Mouse (Mus musculus) forebrain, postnatal 0 days (tissue): Measurements from ENCODE around the gene Dap. TPM values are rescaled to one million over a fixed set of nuclear protein-coding genes. Genes with fewer than 3 reads are reported as not detected.
A peak's percentile ranks its signal among the peaks of the same experiment; 100 is the strongest.

Experiments
- ATAC-seq: fragments of 200-750 bp; cut with Nextera tagmentation; 2 replicates; pipeline ENCODE4 v1.8.0; 2017; ENCODE audit warnings: mild to moderate bottlenecking, moderate library complexity
- DNase-seq: peaks from one replicate; pipeline ENCODE4 v3.0.0-alpha.2; 2015
- H3K27ac ChIP-seq: fragments of 300-500 bp; sonication (generic); 2 replicates; pipeline ENCODE4 v1.5.1; 2014; ENCODE audit warnings: low read depth, mild to moderate bottlenecking, antibody characterized with exemption, low read length, moderate library complexity, mixed read lengths
- H3K27me3 ChIP-seq: fragments of 300-500 bp; sonication (generic); 2 replicates; pipeline ENCODE4 v1.6.1; 2014; ENCODE audit warnings: mild to moderate bottlenecking, low read length, mixed read lengths; ENCODE audit not compliant: insufficient read depth
- H3K36me3 ChIP-seq: fragments of 300-500 bp; sonication (generic); 2 replicates; pipeline ENCODE4 v1.6.1; 2014; ENCODE audit warnings: mild to moderate bottlenecking, moderate library complexity; ENCODE audit not compliant: insufficient read depth
- H3K4me1 ChIP-seq: fragments of 300-500 bp; sonication (generic); 2 replicates; pipeline ENCODE4 v1.6.1; 2014; ENCODE audit warnings: antibody characterized with exemption; ENCODE audit not compliant: insufficient read depth
- H3K4me2 ChIP-seq: fragments of 300-500 bp; sonication (generic); 2 replicates; pipeline ENCODE4 v1.6.1; 2014; ENCODE audit warnings: low read depth, mild to moderate bottlenecking, moderate library complexity
- H3K4me3 ChIP-seq: fragments of 300-500 bp; sonication (generic); 2 replicates; pipeline ENCODE4 v1.5.1; 2014; ENCODE audit warnings: low read depth, low read length, mixed read lengths
- H3K9ac ChIP-seq: fragments of 300-500 bp; sonication (generic); 2 replicates; pipeline ENCODE4 v1.6.1; 2014; ENCODE audit warnings: mild to moderate bottlenecking
- H3K9me3 ChIP-seq: fragments of 300-500 bp; sonication (generic); 2 replicates; pipeline ENCODE4 v1.6.1; 2016; ENCODE audit warnings: low read length
- CTCF ChIP-seq: sonication (generic); IDR thresholded peaks from 2 replicates; pipeline ENCODE4 v1.5.1; 2016; ENCODE audit warnings: antibody characterized with exemption, control low read depth, low read depth
- WGBS: fragments of 180-500 bp; shearing (Covaris S2); extraction: QIAGEN DNeasy Blood & Tissue Kit; methylation state at CpG from one replicate; pipeline ENCODE4 v1.1.7; 2014; 5-methylcytosine and 5-hydroxymethylcytosine counted together
- polyA plus RNA-seq: library from polyadenylated mRNA; unstranded; fragments of >200 nt; fragmentation: Nextera tagmentation; extraction: Ambion mirVana; gene quantifications from 2 replicates; pipeline ENCODE4 v1.2.1, GENCODE M21; 2015
- total RNA-seq: library from RNA; depleted of rRNA; stranded (reverse); fragments of >200 nt; gene quantifications from 2 replicates; pipeline ENCODE4 v1.2.3, GENCODE M21; 2014

The Dap gene
- total and polyA plus RNA-seq, 2 experiments from 2014 or later = 16.1 to 22.6 TPM

DNA sequence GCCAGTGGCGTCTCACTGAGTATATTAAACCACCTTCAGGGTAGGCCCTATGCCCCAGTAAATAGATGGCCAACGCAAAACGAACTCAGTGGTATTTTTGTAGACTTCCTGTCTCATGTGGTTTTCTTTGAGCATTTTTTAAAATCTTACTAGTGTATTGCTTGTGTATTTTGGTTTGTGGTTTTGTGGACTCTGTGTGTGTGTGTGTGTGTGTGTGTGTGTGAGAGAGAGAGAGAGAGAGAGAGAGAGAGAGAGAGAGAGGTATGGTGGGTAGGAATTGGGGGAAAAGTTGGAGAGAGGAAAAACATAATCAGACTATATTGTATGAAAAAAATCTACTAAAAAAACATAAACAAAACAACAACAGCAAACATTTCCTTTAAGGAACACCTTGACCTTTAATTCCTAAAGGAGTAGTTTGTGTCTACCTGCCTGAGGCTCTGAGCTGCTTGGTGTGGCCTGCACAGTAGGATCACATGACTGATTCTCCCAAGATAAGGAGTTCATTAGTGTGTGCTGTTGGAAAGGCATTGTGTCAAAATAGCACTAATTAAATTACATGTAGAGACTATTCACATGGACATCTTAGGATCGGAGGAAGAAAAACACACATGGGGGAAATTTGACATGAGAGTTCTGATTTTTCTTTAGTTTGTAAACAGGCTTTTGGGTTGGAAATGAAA is 1.7 kb downstream of the Dap start:
- Histone ChIP-seq H3K4me2 (no peak overlapping the region; the same call in 1 of the 2 replicates), H3K4me3 (no peak overlapping the region), H3K27me3 (no peaks in the 10 kb centered on the region), H3K36me3 (no peaks in the 10 kb centered on the region), H3K9ac (no peak overlapping the region), H3K27ac (no peak overlapping the region), H3K9me3 (no peaks in the 10 kb centered on the region), H3K4me1 (peaks cover 3% of the 10 kb centered on the region; the same call in 1 of the 2 replicates)
- WGBS = 78% methylated on average over 4 of the region's 4 CpGs
- no peak for DNase-seq
- TF ChIP-seq CTCF = no peak
- no peak for ATAC-seq

GRCm38 (mm10) chr15:31226464-31226863 is 2.4 kb downstream of the Dap start:
- Histone ChIP-seq H3K9ac (no peak overlapping the region), H3K4me2 (no peak overlapping the region), H3K4me1 (peaks cover 3% of the 10 kb centered on the region; the same call in 1 of the 2 replicates), H3K4me3 (no peak overlapping the region), H3K36me3 (no peaks in the 10 kb centered on the region), H3K27ac (no peak overlapping the region), H3K9me3 (no peaks in the 10 kb centered on the region), H3K27me3 (no peaks in the 10 kb centered on the region)
- no peak for DNase-seq
- no peak for ATAC-seq
- TF ChIP-seq CTCF = 0 out of 2 replicates have a peak, but pooled peaks have one; percentile 11
- WGBS = 81% methylated on average over 6 of the region's 6 CpGs

- 95% methylated on average over 8 of the region's 8 CpGs for WGBS
- Histone ChIP-seq H3K36me3 (no peaks in the 10 kb centered on the region), H3K9me3 (no peaks in the 10 kb centered on the region), H3K4me1 (peaks cover 3% of the 10 kb centered on the region; the same call in 1 of the 2 replicates), H3K4me3 (no peak overlapping the region), H3K27me3 (no peaks in the 10 kb centered on the region), H3K9ac (no peak overlapping the region), H3K27ac (no peak overlapping the region), H3K4me2 (no peak overlapping the region)
- no peak for TF ChIP-seq CTCF
- DNase-seq (no peak), ATAC-seq (no peak)
These were observed 3.7 kb downstream of the Dap start for GRCm38 (mm10) chr15:31227793-31228192.

DNA sequence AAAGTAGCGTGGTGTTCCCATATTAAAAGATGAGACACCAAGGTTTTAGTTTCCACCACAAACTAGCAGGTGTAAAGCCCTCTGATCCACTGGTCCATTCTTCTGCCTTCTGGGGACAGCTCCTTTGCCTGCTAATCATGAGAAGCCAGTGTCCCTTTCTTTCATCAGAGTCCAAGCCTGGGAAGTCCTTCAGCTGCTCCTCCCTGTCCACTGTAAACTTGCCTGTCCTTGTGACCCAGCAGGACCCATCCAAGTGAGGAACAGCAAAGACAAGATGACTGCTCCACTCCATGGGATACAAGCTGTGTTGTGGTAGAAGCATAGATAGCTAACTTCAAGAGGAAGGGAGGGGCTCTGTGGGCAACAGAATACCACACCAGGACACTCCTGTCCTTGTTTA is 8.9 kb downstream of the Dap start:
- no peaks in the 10 kb centered on the region for H3K36me3 ChIP-seq
- ATAC-seq = no peak
- H3K4me3 ChIP-seq = no peak overlapping the region

GRCm38 (mm10) chr15:31235794-31236548 is 11.9 kb downstream of the Dap start:
- 93% methylated on average over 9 of the region's 9 CpGs for WGBS
- H3K9ac ChIP-seq = no peak overlapping the region
- DNase-seq (no peak), ATAC-seq (no peak)
- no peak overlapping the region for H3K4me2 ChIP-seq
- no peaks in the 10 kb centered on the region for H3K27me3 ChIP-seq
- H3K27ac ChIP-seq = no peak overlapping the region
- no peaks in the 10 kb centered on the region for H3K4me1 ChIP-seq
- H3K4me3 ChIP-seq = no peak overlapping the region
- TF ChIP-seq CTCF = no peak
- no peaks in the 10 kb centered on the region for H3K9me3 ChIP-seq
- no peaks in the 10 kb centered on the region for H3K36me3 ChIP-seq

More for the DNA sequence above, 8.9 kb downstream of the Dap start:
- Histone ChIP-seq H3K4me1 (no peaks in the 10 kb centered on the region), H3K9ac (no peak overlapping the region), H3K27me3 (no peaks in the 10 kb centered on the region), H3K27ac (no peak overlapping the region), H3K9me3 (no peaks in the 10 kb centered on the region), H3K4me2 (no peak overlapping the region)
- TF ChIP-seq CTCF = no peak
- DNase-seq = no peak
- WGBS = 96% methylated on average over 1 of the region's 1 CpGs

DNA sequence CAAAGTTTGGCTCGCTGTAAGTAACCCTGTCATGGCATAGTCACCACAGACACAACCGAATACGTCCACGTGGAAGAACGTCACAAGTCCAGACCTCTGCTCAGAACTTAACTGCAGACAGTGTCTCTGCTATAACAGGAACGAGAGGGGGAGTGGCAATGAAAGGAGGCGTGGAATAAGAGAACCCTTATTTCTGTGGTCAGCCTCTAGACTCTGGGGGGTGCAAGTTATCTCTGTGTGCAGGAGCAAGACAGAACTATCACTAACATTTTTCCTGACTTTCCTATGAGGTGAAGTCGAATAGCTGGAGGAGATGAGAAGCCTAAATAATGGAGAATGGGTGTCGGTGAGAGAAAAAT is 12.4 kb downstream of the Dap start:
- H3K9me3 ChIP-seq = no peaks in the 10 kb centered on the region
- no peak overlapping the region for H3K4me3 ChIP-seq
- H3K27me3 ChIP-seq = no peaks in the 10 kb centered on the region
- no peak for TF ChIP-seq CTCF
- no peak overlapping the region for H3K4me2 ChIP-seq
- H3K4me1 ChIP-seq = no peaks in the 10 kb centered on the region
- DNase-seq (no peak), ATAC-seq (no peak)
- H3K27ac ChIP-seq = no peak overlapping the region
- H3K36me3 ChIP-seq = no peaks in the 10 kb centered on the region
- H3K9ac ChIP-seq = no peak overlapping the region
- 96% methylated on average over 9 of the region's 9 CpGs for WGBS

GRCm38 (mm10) chr15:31237368-31237767 is 13.3 kb downstream of the Dap start:
- TF ChIP-seq CTCF = no peak
- no peaks in the 10 kb centered on the region for H3K36me3 ChIP-seq
- H3K9ac ChIP-seq = no peak overlapping the region
- H3K4me3 ChIP-seq = no peak overlapping the region
- no peaks in the 10 kb centered on the region for H3K9me3 ChIP-seq
- ATAC-seq (no peak), DNase-seq (no peak)
- H3K27ac ChIP-seq = no peak overlapping the region
- H3K4me1 ChIP-seq = no peaks in the 10 kb centered on the region
- 89% methylated on average over 11 of the region's 11 CpGs for WGBS
- no peaks in the 10 kb centered on the region for H3K27me3 ChIP-seq
- H3K4me2 ChIP-seq = no peak overlapping the region
